Mouse (Mus musculus): ENCODE data around the gene Enpp5. TPM values are rescaled to one million over a fixed set of nuclear protein-coding genes. Genes with fewer than 3 reads are reported as not detected.

The Enpp5 gene
- polyA plus RNA-seq, 1 experiment from 2014 or later: 29.4 TPM

DNA sequence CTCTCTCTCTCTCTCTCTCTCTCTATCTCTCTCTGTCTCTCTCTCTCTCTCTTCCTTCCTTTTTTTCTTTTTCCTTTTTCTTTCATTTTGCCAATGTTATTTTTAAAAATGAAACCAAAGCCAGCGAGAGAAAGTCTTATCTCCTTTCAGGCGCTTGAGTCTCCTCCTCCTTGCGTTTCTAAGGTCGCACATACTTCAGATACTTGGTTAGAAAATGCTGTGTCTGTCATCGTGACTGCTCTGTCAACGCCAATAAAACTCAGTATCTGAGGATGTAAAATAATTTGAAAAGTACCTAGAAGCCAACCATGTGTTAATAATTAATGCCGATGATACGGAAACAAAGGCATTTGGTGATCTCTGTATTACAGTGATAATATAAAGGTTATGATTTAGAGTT is 57.4 kb downstream of the Enpp5 start:
- Histone ChIP-seq H3K36me3 (no peaks in the 10 kb centered on the region), H3K4me1 (no peaks in the 10 kb centered on the region), H3K4me2 (no peak overlapping the region), H3K27ac (no peak overlapping the region), H3K27me3 (replicated peaks) (no peaks in the 10 kb centered on the region), H3K9ac (no peak overlapping the region), H3K9me3 (no peaks in the 10 kb centered on the region), H3K4me3 (replicated peaks) (no peak overlapping the region)
- no peak for ATAC-seq (ENCODE audit: insufficient read depth, low FRiP score, low read depth)
- WGBS: 44% methylated on average over 8 of the region's 8 CpGs

Other genes starting within 250 kb of the Enpp5 start
- gene Enpp4, start 27.0 kb downstream of the Enpp5 start, polyA plus RNA-seq (2015; fragmentation: Nextera tagmentation; extraction: Ambion mirVana): 5.6 and 5.7 TPM in 2 replicates
- gene Clic5, start 109.8 kb downstream of the Enpp5 start, polyA plus RNA-seq (2015; fragmentation: Nextera tagmentation; extraction: Ambion mirVana): 5.0 and 7.1 TPM in 2 replicates

Data from stomach, embryonic 15.5 days (tissue).